Mouse (Mus musculus) neutrophil, adult 5-6 weeks (primary cell): Measurements from ENCODE around the gene Fcgr4. TPM values are rescaled to one million over a fixed set of nuclear protein-coding genes. Genes with fewer than 3 reads are reported as not detected.
"Not testable (repeated sequence)": the region's sequence is repeated elsewhere in the genome, so short reads cannot be mapped to it uniquely, and the experiment has no call there.

Experiments
- ATAC-seq: fragments of 151-379, 151-347 bp; 2 replicates; pipeline ENCODE4 v1.8.0; 2017; ENCODE audit warnings: mild to moderate bottlenecking, moderate TSS enrichment; ENCODE audit not compliant: insufficient number of reproducible peaks, poor library complexity, low FRiP score, severe bottlenecking; ENCODE audit errors: extremely low read depth
- total RNA-seq: library from RNA; stranded (forward); fragments of 200-1000 nt; gene quantifications from 2 replicates; pipeline ENCODE4 v1.2.3, GENCODE M21; 2017

Gene Fcgr4
- total RNA-seq, 1 experiment from 2014 or later: 134 TPM

GRCm38 (mm10) chr1:171044365-171045078, 25.8 kb downstream of the Fcgr4 start:
- peak; percentile 72 for ATAC-seq

GRCm38 (mm10) chr1:171045079-171045465, 26.4 kb downstream of the Fcgr4 start:
- no peak for ATAC-seq

- ATAC-seq: no peak
Observed at GRCm38 (mm10) chr1:171046501-171046900, 27.8 kb downstream of the Fcgr4 start.

GRCm38 (mm10) chr1:171049263-171049662, 30.5 kb downstream of the Fcgr4 start:
- ATAC-seq: no peak

GRCm38 (mm10) chr1:171050774-171051173, 32.1 kb downstream of the Fcgr4 start:
- ATAC-seq: peak; percentile 6; the same call in 1 of the 2 replicates

GRCm38 (mm10) chr1:171053305-171053704, 34.6 kb downstream of the Fcgr4 start:
- ATAC-seq: no peak

GRCm38 (mm10) chr1:171057253-171057652, 38.5 kb downstream of the Fcgr4 start:
- peak; percentile 56; the same call in 1 of the 2 replicates for ATAC-seq

GRCm38 (mm10) chr1:171059203-171059602, 40.5 kb downstream of the Fcgr4 start:
- peak; percentile 54 for ATAC-seq

GRCm38 (mm10) chr1:171060392-171060791, 41.7 kb downstream of the Fcgr4 start:
- no peak for ATAC-seq

- no peak for ATAC-seq
Observed at GRCm38 (mm10) chr1:171061566-171061965, 42.8 kb downstream of the Fcgr4 start.

GRCm38 (mm10) chr1:171063569-171064490, 45.1 kb downstream of the Fcgr4 start:
- ATAC-seq: peak; percentile 27

GRCm38 (mm10) chr1:171064491-171065242, 45.9 kb downstream of the Fcgr4 start, which contains the start of gene Fcgr3:
Fcgr3 (minus strand) TSS chr1:171064935.
- ATAC-seq: peak; percentile 17

- not testable (repeated sequence) for ATAC-seq
Observed at GRCm38 (mm10) chr1:171065243-171065587, 46.5 kb downstream of the Fcgr4 start.

- not testable (repeated sequence) for ATAC-seq
Observed at GRCm38 (mm10) chr1:171065768-171066167, 47.0 kb downstream of the Fcgr4 start.

GRCm38 (mm10) chr1:171066583-171066982, 47.9 kb downstream of the Fcgr4 start:
- not testable (repeated sequence) for ATAC-seq

GRCm38 (mm10) chr1:171067928-171068327, 49.2 kb downstream of the Fcgr4 start:
- not testable (repeated sequence) for ATAC-seq

GRCm38 (mm10) chr1:171069508-171069907, 50.8 kb downstream of the Fcgr4 start:
- ATAC-seq: not testable (repeated sequence)

- ATAC-seq: not testable (repeated sequence)
Observed at GRCm38 (mm10) chr1:171070879-171071278, 52.2 kb downstream of the Fcgr4 start.

GRCm38 (mm10) chr1:171071726-171072125, 53.0 kb downstream of the Fcgr4 start:
- peak; percentile 20 for ATAC-seq
